Mouse (Mus musculus): Measurements from ENCODE around the gene Zfp658.

DNA sequence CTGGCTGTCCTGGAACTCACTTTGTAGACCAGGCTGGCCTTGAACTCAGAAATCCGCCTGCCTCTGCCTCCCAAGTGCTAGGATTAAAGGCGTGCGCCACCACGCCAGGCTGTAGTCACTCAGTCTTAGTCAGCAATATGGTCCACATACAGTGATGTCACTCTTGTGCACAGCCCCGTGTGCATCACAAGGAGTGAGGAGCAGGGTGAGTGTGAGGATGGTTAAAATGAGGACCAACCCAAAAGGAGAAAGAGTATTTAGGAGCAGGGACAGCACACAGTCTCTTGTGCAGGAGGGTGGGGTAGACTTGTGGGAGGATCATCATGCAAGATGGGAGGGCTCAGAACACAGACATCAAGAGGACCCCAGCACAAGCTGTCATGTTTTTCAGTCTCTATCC lies 6.7 kb upstream of the Zfp658 start:
- no peak for TF ChIP-seq ZNF384 (IDR thresholded peaks at IDR 0.05; ENCODE audit: low read depth, low read length)
- no peak for TF ChIP-seq ZC3H11A (IDR thresholded peaks at IDR 0.05; ENCODE audit: borderline replicate concordance, low read depth, low read length)

Measured in ES-E14 (cell line).